Mouse (Mus musculus) lung, postnatal 0 days (tissue): ENCODE measurements at regions not wholly inside any gene's neighbourhood (a gene's known extent, or its start where the extent isn't known, plus 50 kb on each side); places are given as distances from the start of the nearest gene placed in this dataset.

Experiments used
- CTCF ChIP-seq: IDR thresholded peaks from 2 replicates; pipeline ENCODE4 v1.5.1; 2016; ENCODE audit warnings: antibody characterized with exemption, mild to moderate bottlenecking
- EP300 ChIP-seq: IDR thresholded peaks from 2 replicates; pipeline ENCODE4 v1.6.1; 2016; ENCODE audit warnings: antibody characterized with exemption, mild to moderate bottlenecking, control low read depth

- TF ChIP-seq CTCF: no peak
- no peak for TF ChIP-seq EP300
These were observed 87.3 kb downstream of the Snrpe start for GRCm38 (mm10) chr1:133522825-133523224.
